Mouse (Mus musculus) cerebellum, adult 18-20 months (tissue): ENCODE results near the gene Capn8.

Experiments used
- DNase-seq, 2 experiments: peaks; one replicate each; pipeline ENCODE4 v3.0.0; 2021

Gene Capn8

DNA sequence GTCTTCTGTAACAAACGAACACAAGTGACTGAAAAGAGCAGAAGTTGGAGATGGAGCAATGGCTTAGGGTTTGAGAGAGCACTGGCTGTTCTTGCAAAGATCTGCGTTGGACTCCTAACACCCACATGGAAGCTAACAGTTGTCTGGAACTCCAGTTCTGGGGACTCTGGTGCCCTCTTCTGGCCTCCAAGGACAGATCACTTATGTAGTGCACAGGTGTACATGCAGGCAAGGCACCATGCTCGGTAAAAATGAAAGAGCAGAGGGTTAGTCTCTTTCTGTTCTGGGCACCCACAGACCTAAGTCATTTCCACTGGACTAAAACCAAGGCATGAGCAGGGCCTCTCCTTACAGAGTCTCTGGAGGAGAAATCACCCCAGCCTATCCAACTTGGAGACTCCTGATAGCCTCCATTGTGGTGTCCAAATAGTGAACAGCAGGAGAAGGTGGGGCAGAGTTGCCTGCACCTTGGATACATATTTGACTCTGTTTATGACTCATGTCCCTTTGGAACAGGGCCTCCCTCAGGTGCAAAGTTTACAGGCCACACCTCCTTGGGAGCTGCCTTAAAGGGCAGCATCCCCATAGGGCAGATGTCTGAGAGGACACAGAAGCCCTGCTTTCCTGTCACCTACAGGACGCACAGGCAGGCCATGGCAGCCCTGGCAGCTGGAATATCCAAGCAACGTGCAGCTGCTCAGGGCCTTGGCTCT, at the start of gene Capn8:
TSS of gene Capn8 (plus strand) at position 600 of the 713 bp plus-strand sequence.
- no peak for DNase-seq

DNA sequence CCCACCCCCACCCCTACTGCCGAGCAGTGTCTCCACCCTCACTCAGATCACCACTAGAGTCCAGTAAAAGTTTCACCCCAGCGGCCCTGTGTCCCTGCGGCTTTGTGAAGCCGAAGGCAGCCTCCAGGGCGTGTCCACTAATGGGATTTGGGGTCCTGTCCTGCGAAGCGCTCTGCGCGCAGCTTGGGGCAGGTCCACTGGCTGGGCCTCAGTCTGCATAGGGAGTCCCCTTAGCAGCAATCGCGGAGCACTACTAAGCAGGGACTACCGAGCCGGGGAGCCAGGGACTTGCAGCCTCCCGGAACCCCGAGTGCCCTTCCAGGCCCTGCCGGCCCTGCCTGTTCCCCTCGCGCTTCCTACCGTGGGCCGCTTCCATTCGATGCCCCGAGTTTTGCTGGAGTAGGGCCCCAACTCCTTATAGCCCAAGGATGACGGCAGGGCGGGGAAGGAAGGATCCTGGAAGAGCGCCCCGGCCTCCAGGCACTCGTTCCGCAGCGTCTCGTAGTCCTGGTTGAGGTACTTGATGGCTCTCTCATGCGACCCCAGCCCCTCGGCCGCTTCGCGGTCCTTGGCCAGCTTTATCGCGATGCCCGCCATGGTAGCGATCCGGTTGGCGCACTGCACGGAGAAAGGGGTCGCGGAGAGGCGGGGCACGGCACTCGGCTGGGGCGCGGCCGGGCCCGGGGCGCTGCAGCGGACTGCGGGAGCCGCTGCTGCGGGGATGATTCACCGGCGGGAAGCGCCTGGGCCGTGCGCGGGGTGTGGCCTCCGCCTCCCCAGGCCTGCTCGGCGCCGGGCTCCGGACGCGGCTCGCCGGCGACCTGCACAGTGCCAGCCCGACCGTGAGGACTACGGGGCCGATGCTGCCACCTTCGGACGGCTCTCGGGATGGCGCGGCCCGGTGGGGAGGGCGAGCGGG, 47.8 kb upstream of the Capn8 start, which contains the start of gene Capn2:
TSS of gene Capn2 (minus strand) at position 851 of the 919 bp plus-strand sequence.
- peak; percentile 90 to 92 for DNase-seq

DNA sequence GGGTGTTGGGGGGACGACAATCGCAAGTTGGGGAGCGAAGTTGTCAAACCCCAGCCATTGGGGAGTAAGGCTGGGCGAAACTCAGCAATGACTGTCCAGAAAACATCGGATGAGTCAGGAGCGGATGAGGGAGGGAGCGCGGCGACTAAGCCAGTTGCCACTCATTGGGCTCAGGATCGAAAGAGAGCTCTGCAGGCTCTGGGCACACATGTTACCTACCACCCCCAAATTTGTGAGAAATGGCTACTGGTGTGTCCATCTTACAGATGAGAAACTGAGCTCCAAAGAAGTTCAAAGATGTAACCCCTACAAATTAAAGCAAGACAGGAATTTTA, 47.2 kb upstream of the Capn8 start:
- DNase-seq = no peak

DNA sequence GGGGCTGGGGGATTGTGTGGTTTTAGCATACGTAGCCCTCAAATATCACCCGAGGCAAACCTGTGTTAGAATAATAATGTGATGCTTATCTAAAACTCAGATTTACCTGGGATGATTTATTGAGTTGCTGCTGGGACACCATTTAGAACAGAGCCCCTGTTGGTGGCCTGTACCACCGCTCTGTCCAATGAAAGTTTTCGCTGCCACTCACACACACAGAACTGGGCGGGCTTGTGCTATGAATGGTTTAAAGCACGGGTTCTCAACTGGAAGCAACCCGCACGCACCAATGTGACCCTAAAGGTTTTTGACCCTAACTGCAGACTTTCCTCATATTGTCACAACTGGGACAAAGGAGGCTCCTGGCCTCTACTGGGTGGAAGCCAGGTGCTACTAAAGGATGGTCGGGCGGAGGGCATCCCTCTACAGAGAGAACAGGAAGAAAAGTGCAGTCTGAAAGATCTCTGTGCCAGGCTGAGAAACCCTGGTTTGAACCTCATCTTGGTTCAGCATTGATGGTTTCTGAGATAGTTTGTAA, 46.6 kb upstream of the Capn8 start:
- DNase-seq = no peak

DNA sequence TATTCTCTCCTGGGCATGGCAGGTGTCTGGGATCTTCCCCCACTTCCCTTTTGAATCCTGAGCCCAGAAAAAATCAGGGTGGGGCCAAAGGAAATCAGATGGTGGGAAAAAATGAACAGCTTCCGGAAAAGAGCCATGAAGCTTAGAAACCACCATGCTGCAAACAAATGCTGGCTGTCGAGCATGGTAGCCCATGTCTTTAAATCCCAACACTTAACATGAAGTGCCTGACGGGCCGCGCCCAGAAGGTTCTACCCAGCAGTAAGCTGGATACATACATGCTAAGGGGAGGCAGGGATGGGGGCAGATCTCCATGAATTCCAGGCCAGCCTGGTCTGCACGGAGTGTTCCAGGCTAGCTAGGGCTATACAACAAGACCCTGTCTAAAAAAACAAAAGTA, 46.0 kb upstream of the Capn8 start:
- DNase-seq = no peak

DNA sequence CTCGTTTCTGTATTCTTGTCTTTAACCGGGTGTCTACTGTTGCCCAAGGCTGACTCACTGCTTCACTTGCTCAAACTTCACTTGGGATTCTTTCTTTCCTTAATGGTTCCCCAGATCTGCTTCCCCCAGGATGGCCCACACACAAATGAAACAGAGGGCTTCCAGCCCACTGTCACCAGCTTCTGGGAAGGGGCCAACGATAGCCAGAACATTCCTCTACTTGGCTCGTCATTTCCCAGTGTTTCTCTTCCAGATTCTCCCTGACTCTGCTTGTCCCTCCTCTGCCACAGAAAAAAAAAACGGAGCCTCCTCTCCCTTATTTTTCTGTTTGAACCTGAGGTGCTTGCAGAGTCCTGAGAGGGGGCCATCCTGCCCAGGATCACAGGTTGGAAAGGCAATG, 45.5 kb upstream of the Capn8 start:
- DNase-seq = no peak

DNA sequence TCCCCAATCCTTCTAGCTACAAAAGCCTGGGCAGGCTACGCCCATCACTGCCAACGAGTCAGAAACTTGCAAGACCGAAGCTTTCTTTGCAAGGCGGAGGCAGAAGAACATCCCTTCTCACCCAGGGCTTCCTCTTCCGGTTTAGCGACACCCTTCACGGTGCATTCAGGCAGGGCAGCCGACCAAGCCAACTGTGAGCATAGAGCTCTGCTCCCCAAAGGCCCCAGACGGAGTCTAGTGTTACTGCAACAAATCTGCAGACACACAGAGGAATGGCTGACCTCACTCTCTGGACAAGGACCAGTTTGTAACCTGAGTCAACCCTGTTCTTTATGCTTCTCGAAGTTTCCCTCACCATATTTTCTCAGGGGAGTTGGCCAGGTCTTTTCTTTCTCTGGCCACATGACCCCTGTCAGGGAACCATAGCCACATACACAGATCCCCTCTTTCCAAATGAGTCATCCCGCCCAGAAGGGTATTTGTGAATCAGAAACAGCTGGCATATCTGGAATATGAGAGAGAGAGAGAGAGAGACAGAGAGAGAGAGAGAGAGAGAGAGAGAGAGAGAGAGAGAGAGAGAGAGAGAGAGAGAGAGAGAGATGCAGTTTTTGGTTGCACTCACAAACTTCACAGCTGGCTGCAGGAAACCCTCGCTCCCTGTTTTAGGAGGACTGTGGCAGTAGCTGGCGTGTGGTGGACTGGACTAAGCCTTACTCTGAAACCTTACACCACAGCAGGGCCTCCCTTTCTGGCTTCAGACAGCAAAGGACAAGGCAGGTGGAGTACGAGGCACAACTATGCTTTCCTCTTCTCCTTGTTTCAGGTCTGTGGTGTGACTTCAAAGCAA, 44.5 kb upstream of the Capn8 start:
- DNase-seq = no peak

DNA sequence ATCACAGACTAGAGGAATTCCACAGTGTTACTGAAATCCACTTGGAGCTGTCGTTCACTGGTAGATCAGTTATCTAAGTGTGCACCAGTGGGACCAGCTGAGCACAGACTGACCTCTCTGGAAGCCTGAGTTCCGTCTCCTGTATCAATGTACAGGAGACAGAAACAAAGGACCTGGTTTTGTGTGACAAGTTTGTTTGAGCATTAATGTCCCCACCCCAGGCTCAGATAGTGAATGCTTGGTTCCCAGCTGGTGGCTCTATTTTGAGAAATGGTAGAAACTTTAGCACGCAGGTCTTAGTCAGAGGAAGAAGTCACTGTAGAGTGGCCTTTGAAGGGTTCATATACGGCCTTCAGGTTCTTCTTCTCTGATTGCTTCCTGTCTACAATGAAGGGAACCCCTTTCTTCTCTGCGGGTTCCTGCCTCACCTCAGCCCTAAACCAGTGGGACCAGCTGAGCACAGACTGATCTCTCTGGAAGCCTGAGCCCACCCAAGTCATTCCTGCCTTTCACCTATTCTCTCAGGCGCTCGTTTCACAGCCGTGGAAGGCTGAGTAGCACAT, 43.8 kb upstream of the Capn8 start:
- DNase-seq = no peak

DNA sequence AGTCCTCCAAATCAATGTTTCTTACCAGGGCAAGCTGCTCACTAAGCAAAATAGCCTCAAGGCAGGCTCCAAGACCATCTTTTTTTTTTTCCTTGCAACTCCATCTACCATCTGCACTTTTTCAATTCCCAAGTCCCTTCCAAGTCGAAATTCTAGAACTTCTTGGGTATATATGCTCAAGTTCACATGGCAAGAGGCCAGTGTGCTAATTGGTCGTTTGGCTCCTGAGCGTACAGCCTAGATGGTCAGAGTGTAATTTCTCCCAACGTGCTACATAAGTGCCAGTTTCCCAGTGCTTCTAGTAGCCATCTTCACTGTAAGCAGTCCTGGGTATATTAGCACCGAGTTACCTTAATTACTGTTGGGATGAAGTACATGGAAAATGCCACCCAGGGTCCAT, 41.8 kb upstream of the Capn8 start:
- no peak for DNase-seq

DNA sequence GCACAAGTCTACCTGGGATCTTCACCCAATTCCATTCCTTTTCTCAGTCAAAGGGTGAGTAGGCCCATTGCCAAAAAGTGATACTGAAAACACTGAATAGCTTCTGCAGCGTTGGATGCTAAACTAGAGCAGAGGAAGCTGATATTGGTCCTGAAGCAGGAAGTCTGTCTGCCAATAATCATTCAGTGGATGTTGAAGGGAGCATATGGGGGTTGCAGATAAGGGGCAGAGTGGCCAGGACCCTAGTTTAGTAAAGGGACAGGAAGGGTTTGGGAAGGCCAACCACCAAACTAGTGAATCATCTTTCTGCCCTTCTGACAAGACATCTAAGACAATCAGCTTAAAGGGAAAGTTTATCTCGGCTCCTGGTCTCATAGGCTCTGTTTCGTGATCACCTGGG, 41.1 kb upstream of the Capn8 start:
- no peak for DNase-seq

DNA sequence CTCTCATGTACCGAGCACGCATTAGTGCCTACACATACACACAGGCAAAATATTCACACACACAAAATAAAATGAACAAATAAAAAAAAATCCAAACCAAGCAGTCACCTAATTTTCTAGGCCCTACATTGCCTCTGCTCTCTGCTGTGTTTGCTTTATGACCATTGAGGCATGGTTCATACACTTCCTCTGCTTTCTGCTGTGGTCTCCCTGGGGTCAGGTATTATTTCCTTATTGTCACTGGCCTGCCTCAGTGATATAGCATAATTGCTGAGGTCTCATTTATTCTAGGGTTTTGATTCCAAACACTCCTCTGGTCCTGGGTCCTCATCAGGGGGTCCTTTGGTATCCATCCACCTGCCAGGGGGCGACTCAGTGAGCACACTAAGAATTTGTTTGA, 39.2 kb upstream of the Capn8 start:
- no peak for DNase-seq

DNA sequence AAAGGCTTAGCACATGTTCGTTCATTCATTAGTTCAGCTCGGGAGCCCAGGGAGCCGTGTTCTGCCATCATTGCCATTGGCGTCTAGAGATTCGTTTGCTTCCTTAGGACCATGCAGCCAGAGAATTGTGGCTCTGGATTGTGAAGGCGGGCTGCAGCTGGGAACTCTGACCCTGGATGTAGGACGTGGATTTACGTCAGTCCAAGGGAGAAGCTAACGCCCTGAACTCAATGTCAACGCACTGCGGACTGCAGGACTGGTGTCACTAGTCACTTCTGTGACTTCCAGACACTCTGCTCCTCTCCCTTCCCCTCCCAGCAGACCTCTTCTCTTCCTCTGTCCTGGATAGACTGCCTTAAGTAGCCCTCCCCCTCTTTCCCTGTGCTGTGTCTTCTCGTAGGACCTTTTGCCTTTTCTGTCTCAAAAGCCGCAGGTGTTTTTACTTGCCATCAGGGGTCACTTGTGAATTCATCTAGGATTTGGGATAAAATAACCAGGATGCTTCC, 37.5 kb upstream of the Capn8 start:
- DNase-seq = no peak

DNA sequence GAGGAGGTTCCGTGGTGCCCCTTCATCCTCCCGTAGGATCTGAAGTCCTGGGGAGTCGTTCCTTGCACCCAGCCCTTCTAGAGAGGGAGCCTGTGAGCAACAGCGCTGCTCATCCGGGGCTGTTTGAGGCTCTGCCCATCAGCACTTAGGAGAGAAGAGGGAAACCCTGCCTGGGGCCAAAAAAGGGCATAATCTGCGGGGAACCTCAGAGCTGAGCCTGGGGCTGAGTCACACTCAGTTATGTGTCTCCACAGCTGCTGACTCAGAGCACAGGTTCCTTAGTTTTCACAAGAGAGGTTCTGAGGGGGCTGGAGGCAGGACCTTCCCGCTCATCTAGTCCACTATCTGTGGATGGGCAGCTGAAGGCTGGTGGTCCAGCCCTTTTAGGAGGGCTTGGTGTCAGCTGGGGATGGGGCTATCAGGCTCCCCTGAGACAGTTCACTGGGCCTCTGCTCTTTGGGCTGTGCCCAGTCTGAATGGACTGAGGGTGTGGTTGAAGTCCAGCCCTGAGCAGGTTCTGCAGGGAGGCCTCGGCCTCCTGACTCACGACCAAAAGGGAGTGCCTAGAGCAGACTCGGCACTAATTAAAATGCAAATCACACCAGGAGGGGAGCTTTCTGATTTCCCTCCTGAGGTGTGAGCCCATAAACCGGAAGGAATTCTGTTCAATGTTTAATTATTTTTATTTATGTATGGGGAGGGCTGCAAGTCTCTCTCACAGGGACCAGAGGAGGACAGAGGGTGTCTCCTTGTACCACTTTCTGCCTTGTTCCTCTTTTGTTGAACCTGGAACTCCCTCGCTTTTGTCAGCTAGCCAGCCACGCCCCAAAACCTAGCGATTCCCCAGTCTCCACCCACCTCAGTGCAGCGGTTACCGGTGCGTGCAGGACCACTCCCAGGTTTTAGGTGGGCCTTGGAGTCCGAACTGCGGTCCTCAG, 36.6 kb upstream of the Capn8 start:
- no peak for DNase-seq

DNA sequence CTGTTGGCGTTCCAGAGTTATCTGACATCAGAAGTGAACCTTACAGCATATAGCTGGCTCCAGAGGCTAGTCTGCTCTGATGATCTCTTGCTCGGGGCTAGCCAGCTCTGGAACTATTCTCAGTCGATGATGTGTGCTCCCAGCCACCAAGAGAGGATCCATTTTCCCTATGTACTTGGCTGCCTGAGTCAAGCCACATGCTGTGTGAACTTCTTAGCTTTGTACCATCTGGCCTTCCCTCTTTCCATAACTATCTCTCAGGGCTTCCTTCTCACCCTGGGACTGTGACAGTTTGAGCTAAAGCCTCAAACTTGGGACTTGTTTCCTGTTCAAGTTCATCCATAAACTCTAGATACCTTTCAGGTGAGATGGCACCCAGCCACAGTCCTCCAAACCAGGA, 31.2 kb upstream of the Capn8 start:
- DNase-seq = no peak

DNA sequence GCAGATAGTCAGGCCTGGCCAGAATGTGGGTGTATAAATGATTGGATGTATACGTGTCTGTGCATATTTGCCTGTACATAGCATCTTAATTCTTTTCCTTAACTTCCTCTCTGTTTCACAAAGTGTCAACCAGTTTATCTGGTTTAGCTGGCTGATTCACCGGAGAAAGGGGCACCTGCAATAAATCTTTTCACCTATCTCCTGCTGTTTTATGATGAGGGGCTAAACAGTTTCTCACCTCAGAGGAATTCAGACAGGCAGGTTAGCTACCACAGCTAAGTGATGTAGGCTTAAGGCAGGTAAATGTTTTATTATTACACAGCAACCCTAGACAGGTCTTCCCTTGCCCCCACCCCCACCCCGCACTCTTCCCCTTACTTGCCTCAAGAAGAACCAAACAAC, 29.7 kb upstream of the Capn8 start:
- no peak for DNase-seq

DNA sequence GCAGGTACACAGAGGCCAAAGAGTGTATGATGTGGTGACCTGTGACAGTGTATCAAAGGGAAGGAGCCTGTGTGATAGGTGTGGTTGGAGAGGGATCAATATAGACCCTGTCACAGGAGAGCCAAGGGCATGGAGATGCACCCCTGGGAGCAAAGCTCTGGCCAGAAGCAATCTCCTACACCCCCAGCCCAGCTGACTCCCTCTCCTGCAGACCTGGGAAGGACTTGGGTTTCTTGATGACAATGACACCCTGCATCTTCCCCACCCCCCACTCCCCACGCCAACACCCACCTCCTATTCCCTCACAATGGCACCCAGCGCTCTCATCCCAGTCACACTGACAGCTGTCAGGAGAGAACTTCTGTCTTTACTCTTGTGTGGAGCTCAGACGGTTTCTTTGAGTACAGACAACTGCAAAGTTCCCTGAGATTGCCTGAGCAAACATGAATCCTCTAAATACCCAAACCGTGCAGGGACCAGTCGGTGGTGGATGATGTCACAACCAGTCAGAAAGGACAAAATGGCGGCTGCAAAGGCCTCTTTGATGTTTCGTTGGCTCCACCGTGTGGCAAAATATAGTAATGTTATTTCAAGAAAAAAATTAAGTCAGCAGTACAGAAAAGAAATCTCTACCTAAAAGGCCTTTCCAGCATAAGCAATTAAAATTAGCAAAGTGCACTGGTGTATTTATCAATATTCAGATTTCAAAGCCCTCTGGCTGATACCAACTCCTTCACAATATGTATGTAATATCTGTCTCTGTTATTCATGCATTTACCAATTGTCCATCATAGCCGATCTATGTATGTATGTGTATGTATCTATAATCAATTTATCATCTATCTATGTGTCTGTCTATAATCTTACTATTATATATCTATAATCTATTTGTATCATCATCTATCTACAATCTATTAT, 25.5 kb upstream of the Capn8 start:
- DNase-seq = peak; percentile 76 to 78

DNA sequence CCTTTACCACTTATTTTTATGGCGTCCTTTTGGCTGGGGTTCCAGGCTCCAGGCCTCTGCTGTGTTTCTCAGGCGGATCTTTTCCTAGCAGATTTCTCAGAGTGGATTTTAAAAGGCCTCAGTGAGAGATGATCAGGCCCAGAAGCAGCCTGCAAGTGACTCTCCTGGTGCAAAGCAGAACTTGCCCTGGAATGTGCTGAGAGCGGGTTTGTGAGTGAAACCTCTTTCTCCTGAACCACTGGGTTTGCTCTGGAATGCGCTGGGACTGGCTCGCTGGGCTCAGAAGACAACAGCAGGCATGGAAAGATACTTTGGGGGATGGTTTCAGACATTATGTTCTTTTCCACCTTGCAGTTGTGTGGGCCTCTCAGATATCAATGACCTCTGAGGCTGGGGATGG, 22.7 kb upstream of the Capn8 start:
- no peak for DNase-seq

DNA sequence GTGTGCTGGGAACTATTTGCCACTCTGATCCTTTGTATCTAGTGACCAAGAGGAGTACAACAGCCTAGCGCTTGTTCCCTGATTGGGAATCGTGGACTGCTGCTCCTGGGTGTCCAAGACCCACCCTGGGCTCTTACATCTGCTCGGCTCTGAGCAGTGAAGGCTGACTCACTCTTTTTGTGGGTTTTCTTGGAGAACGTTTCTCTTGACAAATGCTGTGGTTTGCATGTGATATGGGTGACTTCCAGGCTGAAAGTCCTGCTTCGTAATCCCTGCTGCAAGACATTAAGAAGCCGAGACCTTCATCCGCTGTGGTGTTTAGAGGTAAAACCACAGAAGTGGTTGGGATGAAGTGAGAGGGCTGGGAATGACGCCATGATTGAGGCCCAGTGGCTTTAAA, 21.7 kb upstream of the Capn8 start:
- DNase-seq = no peak

DNA sequence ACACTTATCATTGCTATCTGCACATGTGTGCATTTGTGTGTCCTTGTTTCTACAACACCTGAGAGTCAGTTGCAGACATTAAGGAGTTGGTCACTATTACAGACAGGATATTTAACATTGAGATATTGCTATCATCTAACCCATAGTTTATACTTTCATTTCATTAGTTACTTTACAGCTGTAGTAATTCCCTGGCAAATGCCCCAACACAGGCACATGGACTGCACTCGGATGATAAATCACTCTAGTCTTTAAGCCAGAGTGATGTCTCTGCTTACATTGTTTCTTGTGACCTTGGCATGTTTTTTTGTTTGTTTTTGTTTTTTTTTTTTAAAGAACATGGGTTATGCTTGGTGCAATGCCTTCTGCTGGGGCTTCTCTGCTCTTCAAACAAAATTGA, 20.9 kb upstream of the Capn8 start:
- DNase-seq = no peak

DNA sequence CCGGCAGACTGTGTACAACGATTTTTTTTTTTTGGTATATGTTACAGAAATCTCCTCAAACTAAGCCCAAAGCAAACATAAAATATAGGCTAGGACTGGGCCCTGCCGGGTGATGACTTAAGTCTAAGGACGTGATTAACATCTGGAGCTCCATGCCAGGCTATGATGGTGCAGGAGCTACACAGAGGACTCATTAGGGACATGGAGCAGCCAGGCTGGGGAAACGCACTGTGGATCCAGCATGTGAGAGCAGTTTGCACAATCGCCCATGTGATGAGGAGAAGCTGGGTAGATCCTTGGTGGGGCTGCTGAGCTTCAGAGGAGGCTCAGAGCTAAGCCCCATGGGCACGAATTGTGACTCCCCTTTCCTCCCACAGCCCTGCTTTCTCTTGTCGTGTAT, 14.0 kb upstream of the Capn8 start:
- no peak for DNase-seq
